Mouse (Mus musculus) heart, adult 2 months (tissue): ENCODE measurements around the gene Gm19426.

Source experiments
- CTCF ChIP-seq: fragments of 200-600 bp; IDR thresholded peaks from 2 replicates; pipeline ENCODE4 v1.8.1; 2022; ENCODE audit warnings: antibody characterized with exemption, mild to moderate bottlenecking, moderate library complexity
- EP300 ChIP-seq: fragments of 200-500 bp; IDR thresholded peaks from 2 replicates; pipeline ENCODE4 v1.6.1; 2011; ENCODE audit warnings: low read depth, low read length, control low read depth; ENCODE audit not compliant: insufficient read depth
- POLR2A ChIP-seq: fragments of 200-500 bp; IDR thresholded peaks from 2 replicates; pipeline ENCODE4 v1.6.1; 2011; ENCODE audit warnings: mild to moderate bottlenecking, low read depth, low read length, control low read depth; ENCODE audit not compliant: insufficient read depth

DNA sequence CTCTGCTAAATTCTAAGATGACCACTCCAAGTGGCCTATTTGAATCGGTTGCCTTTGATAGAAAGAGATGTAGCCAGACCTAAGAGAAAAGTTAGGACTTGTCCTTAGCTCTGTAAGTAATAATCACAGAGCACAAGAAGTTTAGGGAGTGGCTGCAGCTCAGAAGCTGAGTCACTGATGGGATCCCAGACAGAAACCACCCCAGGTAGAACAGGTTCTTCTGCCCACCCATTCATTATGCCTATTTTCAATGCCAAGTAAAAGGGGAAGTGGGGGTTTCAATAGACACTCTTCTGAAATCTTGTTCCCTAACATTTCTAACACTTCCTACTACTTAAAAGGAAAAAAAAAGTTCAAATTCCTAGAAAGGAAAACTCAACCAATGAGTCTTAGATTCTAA lies 38.2 kb downstream of the Gm19426 start:
- TF ChIP-seq POLR2A (no peak), CTCF (no peak), EP300 (no peak)
